Mouse (Mus musculus): ENCODE results near the gene Card9. TPM values are rescaled to one million over a fixed set of nuclear protein-coding genes. Genes with fewer than 3 reads are reported as not detected.

Card9 gene
- total RNA-seq, 2 experiments from 2014 or later, result 2.0 to 2.6 TPM

GRCm38 (mm10) chr2:26329402-26329801, 31.3 kb downstream of the Card9 start:
- peak; percentile 58 to 69 for DNase-seq (ENCODE audit: low spot score in 2 of 2)

- DNase-seq (ENCODE audit: low spot score in 2 of 2), result no peak
Measured at GRCm38 (mm10) chr2:26327852-26328251, 32.9 kb downstream of the Card9 start.

GRCm38 (mm10) chr2:26325386-26326181, 35.1 kb downstream of the Card9 start:
- DNase-seq (ENCODE audit: low spot score in 2 of 2), result peak; percentile 59 to 63

GRCm38 (mm10) chr2:26324917-26325316, 35.8 kb downstream of the Card9 start:
- DNase-seq (ENCODE audit: low spot score in 2 of 2), result peak in 1 of 2 experiments; percentile 63

- no peak for DNase-seq (ENCODE audit: low spot score in 2 of 2)
Measured at GRCm38 (mm10) chr2:26323589-26324325, 37.0 kb downstream of the Card9 start.

- DNase-seq (ENCODE audit: low spot score in 2 of 2), result no peak
Measured at GRCm38 (mm10) chr2:26320245-26321185, 40.2 kb downstream of the Card9 start.

GRCm38 (mm10) chr2:26319519-26320244, 41.0 kb downstream of the Card9 start:
- no peak for DNase-seq (ENCODE audit: low spot score in 2 of 2)

- DNase-seq (ENCODE audit: low spot score in 2 of 2), result no peak
Measured at GRCm38 (mm10) chr2:26319109-26319508, 41.6 kb downstream of the Card9 start.

GRCm38 (mm10) chr2:26317991-26318672, 42.6 kb downstream of the Card9 start:
- DNase-seq (ENCODE audit: low spot score in 2 of 2), result no peak

- no peak for DNase-seq (ENCODE audit: low spot score in 2 of 2)
Measured at GRCm38 (mm10) chr2:26317371-26317770, 43.3 kb downstream of the Card9 start.

GRCm38 (mm10) chr2:26316576-26317246, 44.0 kb downstream of the Card9 start:
- no peak for DNase-seq (ENCODE audit: low spot score in 2 of 2)

- DNase-seq (ENCODE audit: low spot score in 2 of 2), result peak in 1 of 2 experiments; percentile 63
Measured at GRCm38 (mm10) chr2:26315925-26316311, 44.8 kb downstream of the Card9 start.

- peak; percentile 70 to 80 for DNase-seq (ENCODE audit: low spot score in 2 of 2)
Measured at GRCm38 (mm10) chr2:26315072-26315924, 45.4 kb downstream of the Card9 start, which contains the start of gene Gpsm1. TSS of gene Gpsm1 (plus strand) at chr2:26315515.

GRCm38 (mm10) chr2:26314281-26315071, 46.2 kb downstream of the Card9 start:
- DNase-seq (ENCODE audit: low spot score in 2 of 2), result no peak

GRCm38 (mm10) chr2:26313394-26313793, 47.3 kb downstream of the Card9 start:
- no peak for DNase-seq (ENCODE audit: low spot score in 2 of 2)

GRCm38 (mm10) chr2:26312812-26313211, 47.9 kb downstream of the Card9 start:
- no peak for DNase-seq (ENCODE audit: low spot score in 2 of 2)

GRCm38 (mm10) chr2:26311936-26312335, 48.8 kb downstream of the Card9 start:
- DNase-seq (ENCODE audit: low spot score in 2 of 2), result no peak

- no peak for DNase-seq (ENCODE audit: low spot score in 2 of 2)
Measured at GRCm38 (mm10) chr2:26309739-26310138, 51.0 kb downstream of the Card9 start.
